Mouse (Mus musculus) C2C12 (cell line): Measurements from ENCODE around the gene Plekhg1. TPM values are rescaled to one million over a fixed set of nuclear protein-coding genes. Genes with fewer than 3 reads are reported as not detected.

ENCODE experiments used
- H3K27me3 ChIP-seq: one replicate; pipeline ENCODE4 v1.6.1; 2011; ENCODE audit not compliant: control insufficient read depth, insufficient read depth, insufficient read length
- H3K36me3 ChIP-seq: one replicate; pipeline ENCODE4 v1.6.1; 2011; ENCODE audit not compliant: control insufficient read depth, insufficient read depth
- H3K4me3 ChIP-seq: one replicate; pipeline ENCODE4 v1.5.1; 2011; ENCODE audit warnings: mild to moderate bottlenecking, control low read depth; ENCODE audit not compliant: poor library complexity, insufficient read depth, severe bottlenecking
- H3K79me2 ChIP-seq: one replicate; pipeline ENCODE4 v1.6.1; 2011; ENCODE audit not compliant: control insufficient read depth, insufficient read depth
- H3K79me3 ChIP-seq: one replicate; pipeline ENCODE4 v1.6.1; 2011; ENCODE audit warnings: low read depth, control low read depth
- H3ac ChIP-seq: one replicate; pipeline ENCODE3; 2011; ENCODE audit warnings: low read depth; ENCODE audit not compliant: control insufficient read depth, insufficient read length
- CEBPB ChIP-seq: IDR thresholded peaks from one replicate; pipeline ENCODE4 v1.6.1; 2011; ENCODE audit warnings: low read depth, mild to moderate bottlenecking, control low read depth, moderate library complexity
- CTCF ChIP-seq: IDR thresholded peaks from one replicate; pipeline ENCODE4 v1.5.1; 2011; ENCODE audit not compliant: control insufficient read depth, insufficient read depth, insufficient read length
- FOSL1 ChIP-seq: IDR thresholded peaks from one replicate; pipeline ENCODE4 v1.8.0; 2011; ENCODE audit warnings: mild to moderate bottlenecking, low read length; ENCODE audit not compliant: poor library complexity, insufficient read depth, severe bottlenecking
- MAX ChIP-seq: IDR thresholded peaks from one replicate; pipeline ENCODE4 v1.6.1; 2011; ENCODE audit warnings: mild to moderate bottlenecking, control low read depth
- MYOD1 ChIP-seq: IDR thresholded peaks from one replicate; pipeline ENCODE4 v1.6.1; 2011; ENCODE audit warnings: low read depth; ENCODE audit not compliant: control insufficient read depth, insufficient read length
- MYOG ChIP-seq: IDR thresholded peaks from one replicate; pipeline ENCODE4 v1.6.1; 2011; ENCODE audit not compliant: control insufficient read depth, insufficient read length; ENCODE audit errors: extremely low read depth
- USF1 ChIP-seq: IDR thresholded peaks from one replicate; pipeline ENCODE4 v1.6.1; 2011; ENCODE audit warnings: low read depth, mild to moderate bottlenecking, control low read depth, moderate library complexity
- polyA plus RNA-seq: library from polyadenylated mRNA; unstranded; fragments of >200 nt; fragmentation: generic; extraction: Trizol; gene quantifications from one replicate; pipeline ENCODE4 v1.2.1, GENCODE M21; 2012; ENCODE audit warnings: missing spikeins

Gene Plekhg1
- polyA plus RNA-seq, 1 experiment: under 0.01 TPM

DNA sequence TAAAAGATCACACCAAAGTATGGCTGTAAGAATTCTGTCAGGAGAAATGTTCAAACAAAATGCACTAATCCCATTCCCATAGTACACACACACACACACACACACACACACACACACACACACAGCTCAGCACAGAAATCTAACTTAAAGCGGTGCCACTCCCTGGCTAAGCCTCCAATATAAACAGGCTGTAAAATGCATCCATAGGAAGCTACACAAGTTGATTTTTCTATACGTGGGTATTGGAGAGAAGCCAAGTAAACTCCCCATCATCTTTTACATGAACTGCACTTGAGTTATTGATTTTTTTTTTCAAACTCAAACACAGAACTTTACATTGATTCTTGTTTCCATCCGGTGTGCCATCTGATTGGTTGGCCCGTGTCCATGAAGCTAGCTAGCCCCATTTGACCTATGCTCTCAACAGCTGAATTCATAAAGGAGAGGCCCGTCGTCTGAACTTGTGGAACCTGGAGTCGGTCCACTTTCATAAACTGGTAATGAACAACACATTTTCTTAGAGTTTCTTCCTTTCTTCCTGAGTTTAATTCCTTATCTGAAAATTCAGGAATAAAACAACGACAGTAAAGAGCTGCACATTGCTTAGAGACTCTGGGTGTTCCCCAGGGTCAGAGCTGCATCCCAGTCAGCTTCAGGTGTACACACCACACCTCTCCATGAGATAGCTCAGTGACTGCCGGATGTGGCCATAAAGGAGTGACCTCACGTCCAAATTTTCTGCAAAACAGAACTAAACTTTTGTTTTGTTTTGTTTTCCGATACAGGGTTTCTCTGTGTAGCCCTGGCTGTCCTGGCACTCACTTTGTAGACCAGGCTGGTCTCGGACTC lies 39.7 kb upstream of the Plekhg1 start:
- Histone ChIP-seq H3K79me3 (no peaks in the 10 kb centered on the region), H3K4me3 (no peak overlapping the region), H3K36me3 (no peaks in the 10 kb centered on the region), H3K27me3 (no peaks in the 10 kb centered on the region), H3K79me2 (no peaks in the 10 kb centered on the region), H3ac (no peak overlapping the region)
- TF ChIP-seq USF1: no peak
- TF ChIP-seq CEBPB: no peak

DNA sequence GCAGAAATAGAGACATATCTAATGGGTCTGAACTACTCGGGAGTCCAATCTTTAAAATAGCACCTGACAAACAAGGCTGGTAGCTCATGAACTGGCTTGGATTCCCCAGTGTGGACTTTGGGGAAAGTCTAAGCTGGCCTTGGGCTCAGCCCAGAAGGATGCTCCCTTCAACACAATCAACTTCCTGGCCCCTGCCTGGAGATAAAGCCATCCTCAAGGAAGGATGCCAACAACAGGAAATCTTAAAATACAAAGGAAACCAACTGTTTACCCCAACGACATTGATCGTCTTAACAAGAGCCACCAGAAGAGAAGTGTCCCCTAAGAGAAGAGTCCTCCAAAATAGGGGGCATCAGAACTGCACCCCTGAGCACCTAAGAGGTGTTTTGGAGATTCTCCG lies 38.3 kb upstream of the Plekhg1 start:
- H3ac ChIP-seq: no peak overlapping the region
- TF ChIP-seq MYOG: no peak
- TF ChIP-seq CEBPB: no peak
- TF ChIP-seq FOSL1: no peak
- no peak for TF ChIP-seq CTCF
- no peak for TF ChIP-seq MYOD1
- no peak for TF ChIP-seq MAX
- no peak for TF ChIP-seq USF1
- no peaks in the 10 kb centered on the region for H3K36me3 ChIP-seq
- no peaks in the 10 kb centered on the region for H3K79me2 ChIP-seq
- no peaks in the 10 kb centered on the region for H3K79me3 ChIP-seq
- H3K27me3 ChIP-seq: no peaks in the 10 kb centered on the region
- no peak overlapping the region for H3K4me3 ChIP-seq

DNA sequence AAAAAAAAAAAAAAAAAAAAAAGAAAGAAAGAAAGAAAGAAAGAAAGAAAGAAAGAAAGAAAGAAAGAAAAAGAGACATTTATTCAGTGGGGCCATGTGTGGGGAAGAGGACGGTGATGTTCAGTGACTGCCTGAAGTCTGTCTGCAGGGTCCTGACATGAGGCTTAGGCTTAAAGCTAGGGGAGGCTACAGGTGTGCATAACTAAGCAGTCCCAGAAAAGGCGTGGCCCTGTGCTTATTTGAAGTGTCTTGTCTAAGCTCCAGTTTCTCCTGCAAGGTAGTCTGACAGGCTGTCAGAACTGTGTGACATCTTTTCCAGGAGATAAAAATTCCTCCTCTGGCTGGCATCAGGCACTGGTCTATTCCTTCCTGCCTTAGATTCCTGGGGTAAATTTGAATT lies 37.6 kb upstream of the Plekhg1 start:
- H3K79me2 ChIP-seq: no peaks in the 10 kb centered on the region
- no peak overlapping the region for H3K4me3 ChIP-seq
- no peaks in the 10 kb centered on the region for H3K79me3 ChIP-seq
- H3ac ChIP-seq: no peak overlapping the region
- H3K27me3 ChIP-seq: no peaks in the 10 kb centered on the region
- H3K36me3 ChIP-seq: no peaks in the 10 kb centered on the region
- no peak for TF ChIP-seq MYOD1
- TF ChIP-seq USF1: no peak
- no peak for TF ChIP-seq MYOG
- TF ChIP-seq FOSL1: no peak
- TF ChIP-seq CTCF: no peak
- no peak for TF ChIP-seq MAX
- no peak for TF ChIP-seq CEBPB

- TF ChIP-seq USF1 (no peak), CEBPB (no peak)
- Histone ChIP-seq H3K4me3 (no peak overlapping the region), H3K79me2 (no peaks in the 10 kb centered on the region), H3ac (no peak overlapping the region), H3K79me3 (no peaks in the 10 kb centered on the region), H3K27me3 (no peaks in the 10 kb centered on the region), H3K36me3 (no peaks in the 10 kb centered on the region)
Measured at GRCm38 (mm10) chr10:3706231-3706630, 33.9 kb upstream of the Plekhg1 start.

DNA sequence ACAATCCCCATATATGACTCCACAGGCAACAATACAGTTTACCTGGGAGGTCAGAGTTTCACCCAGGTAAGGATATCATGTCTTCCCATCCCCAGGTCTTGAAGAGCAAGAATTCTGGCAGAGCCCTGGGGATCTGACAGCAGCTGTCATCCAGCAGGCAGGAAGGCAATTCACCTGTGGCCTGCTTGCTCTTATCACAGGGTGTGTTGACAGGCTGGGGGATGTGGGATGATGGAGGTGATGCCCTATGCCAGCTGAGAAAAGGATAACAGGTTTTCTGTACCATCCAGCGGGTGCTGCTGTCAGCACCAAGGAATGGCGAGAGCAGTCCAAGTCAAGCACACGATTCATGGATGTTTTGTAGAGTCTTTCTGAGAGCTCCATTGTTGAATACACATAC lies 30.1 kb upstream of the Plekhg1 start:
- Histone ChIP-seq H3K4me3 (no peak overlapping the region), H3K79me3 (no peaks in the 10 kb centered on the region), H3K79me2 (no peaks in the 10 kb centered on the region), H3K27me3 (no peaks in the 10 kb centered on the region), H3K36me3 (no peaks in the 10 kb centered on the region), H3ac (no peak overlapping the region)
- no peak for TF ChIP-seq CTCF
- no peak for TF ChIP-seq MAX
- TF ChIP-seq MYOG: no peak
- no peak for TF ChIP-seq USF1
- TF ChIP-seq CEBPB: no peak
- no peak for TF ChIP-seq FOSL1
- no peak for TF ChIP-seq MYOD1

DNA sequence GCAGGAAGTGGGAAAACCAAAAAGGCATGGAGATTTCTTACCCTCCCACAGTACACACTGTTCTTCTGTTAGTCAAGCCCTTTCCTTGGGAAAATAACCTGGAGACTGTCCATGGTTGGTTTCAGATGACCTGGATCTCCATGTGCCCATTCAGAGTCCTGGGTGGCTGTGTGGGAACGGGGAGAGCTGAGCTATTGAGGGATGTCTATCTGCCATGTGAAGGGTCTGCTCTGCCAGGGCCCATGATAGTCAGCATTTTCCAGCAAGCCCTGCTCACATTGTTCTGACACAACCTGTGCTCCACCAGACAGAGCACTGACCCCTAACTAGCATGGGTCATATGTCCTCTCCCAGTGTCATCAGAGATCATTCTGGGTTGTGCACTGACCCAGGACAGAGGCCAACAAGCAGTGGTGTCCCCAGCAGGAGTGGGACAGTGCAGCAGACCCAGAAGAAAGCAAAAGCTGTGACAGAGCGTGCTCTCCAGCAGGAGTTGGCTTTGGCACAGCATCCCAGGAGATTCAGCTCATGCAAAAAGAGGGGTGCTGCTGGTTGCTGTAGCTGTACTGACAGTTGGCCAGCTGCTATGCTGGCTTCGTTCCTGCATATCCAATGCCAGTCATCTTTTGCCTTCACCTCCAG lies 24.7 kb upstream of the Plekhg1 start:
- H3K4me3 ChIP-seq: no peak overlapping the region
- H3K36me3 ChIP-seq: no peaks in the 10 kb centered on the region
- H3K79me3 ChIP-seq: no peaks in the 10 kb centered on the region
- no peaks in the 10 kb centered on the region for H3K27me3 ChIP-seq
- no peak overlapping the region for H3ac ChIP-seq
- TF ChIP-seq MYOD1 (no peak), MYOG (no peak), CTCF (no peak), FOSL1 (no peak), USF1 (no peak), CEBPB (no peak), MAX (no peak)
- no peaks in the 10 kb centered on the region for H3K79me2 ChIP-seq
